Mouse (Mus musculus): ENCODE data around the gene Unc13b.

DNA sequence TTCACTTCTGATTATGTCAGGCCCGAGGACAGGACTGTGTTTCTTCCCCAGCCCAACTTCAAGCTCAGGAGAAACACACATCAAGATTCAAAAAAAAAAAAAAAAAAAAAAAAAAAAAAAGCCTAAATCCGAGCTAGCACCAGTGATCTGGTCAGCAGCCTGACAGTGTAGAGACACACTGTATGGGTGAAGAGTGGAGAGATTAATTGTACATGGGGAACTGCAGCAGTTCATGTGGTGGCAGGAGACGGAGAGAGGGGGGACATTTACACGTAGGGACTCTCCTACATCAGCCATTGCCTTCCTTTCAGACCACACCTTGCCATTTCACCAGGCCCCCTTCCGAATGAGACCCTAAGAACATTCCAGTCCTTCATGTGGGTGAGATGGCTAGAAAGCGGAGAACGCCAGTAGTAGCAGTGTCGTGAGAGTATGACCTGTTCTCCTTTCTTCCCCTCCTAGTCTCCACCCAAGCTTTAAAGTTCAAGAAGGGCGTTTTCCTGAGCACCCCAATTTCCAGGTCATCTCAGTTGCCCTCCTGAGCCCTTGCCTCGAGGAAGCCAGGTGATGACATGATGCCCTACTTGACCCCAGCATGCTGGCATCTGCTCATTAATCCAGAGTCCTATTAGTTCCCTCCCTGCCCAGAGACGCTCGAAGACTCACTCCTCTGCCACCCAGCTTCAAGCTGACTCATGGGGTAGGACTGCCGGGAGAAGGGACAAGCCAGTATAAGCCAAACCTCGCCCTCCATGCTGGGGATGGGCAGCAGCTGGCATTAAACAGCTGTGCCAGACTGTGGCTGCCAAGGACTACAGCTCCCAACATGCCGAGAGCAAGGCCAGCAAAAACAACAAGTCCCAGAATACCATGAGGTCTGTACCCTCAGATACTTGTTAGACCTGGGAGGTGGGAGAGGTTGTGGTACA, 19.9 kb upstream of the Unc13b start:
- no peak for TF ChIP-seq POLR2A (IDR thresholded peaks at IDR 0.05; ENCODE audit: low read depth, low read length)
- no peak for TF ChIP-seq CTCF (conservative IDR thresholded peaks at IDR 0.05; ENCODE audit: insufficient read depth, insufficient read length, low read depth, low read length)
